Mouse (Mus musculus): ENCODE measurements around the gene Gm20517.

Gm20517 gene

DNA sequence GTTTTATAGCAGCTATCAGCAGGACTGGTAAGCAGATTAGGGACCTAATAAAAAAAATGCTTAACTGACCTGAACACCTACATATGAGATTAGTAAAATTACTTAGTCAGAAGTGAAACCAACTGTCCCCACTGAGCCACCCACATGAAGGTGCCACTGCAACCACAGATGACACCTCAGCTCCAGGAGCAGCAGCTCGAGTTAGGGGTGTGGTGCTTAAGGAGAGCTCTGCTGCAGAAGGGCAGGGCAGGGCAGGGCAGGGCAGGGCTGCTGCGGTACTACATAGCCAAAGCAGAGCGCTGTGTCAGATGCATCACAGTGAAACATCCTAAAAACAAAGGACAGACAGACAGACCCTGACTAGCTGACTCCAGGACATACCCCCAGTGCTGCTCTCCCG, 71.4 kb downstream of the Gm20517 start:
- no peak for DNase-seq

DNA sequence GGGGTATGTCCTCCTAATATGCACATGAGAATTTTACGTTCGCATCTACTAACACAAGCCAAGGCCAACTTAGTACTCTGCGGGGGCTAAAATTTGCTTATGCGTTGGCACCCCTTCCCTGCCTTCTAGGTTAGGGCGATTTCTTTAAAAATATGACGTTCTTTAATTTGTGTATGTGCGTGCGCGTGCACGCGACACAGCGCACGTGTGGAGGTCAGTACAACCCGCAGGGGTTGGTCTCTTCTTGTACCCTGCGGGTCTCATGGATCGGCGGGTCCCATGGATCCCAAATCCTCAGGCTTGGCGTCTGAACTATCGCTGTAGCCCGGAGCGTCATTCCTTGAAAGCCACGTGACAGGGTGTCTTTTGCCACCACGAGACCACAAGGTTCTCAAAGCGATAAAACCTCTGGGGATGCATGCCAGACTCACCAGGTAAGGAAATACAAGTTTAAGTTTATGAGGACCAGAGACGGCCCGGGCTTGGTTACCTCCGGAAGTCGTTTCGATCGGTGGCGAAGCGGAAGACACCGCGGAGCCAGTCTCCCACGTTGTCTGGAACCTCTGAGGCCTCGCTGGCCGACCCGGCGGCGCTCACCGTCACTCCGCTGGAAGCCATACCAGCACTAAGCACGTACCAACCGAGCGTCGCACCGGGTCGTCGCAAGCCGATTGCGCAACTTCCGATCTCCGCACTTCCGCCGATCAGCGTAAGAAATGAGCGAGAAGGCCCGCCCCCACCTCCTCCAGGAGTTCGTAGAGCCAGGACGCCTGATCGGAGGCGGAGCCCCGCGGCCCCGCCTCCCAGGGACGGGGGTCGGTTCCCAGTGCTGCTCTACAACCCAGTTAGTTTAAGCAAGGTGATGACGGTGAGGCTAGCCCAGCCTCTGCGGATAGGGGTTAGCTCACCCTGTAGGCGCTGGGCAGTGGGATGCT, 76.3 kb downstream of the Gm20517 start:
- peak; percentile 96 for DNase-seq

DNA sequence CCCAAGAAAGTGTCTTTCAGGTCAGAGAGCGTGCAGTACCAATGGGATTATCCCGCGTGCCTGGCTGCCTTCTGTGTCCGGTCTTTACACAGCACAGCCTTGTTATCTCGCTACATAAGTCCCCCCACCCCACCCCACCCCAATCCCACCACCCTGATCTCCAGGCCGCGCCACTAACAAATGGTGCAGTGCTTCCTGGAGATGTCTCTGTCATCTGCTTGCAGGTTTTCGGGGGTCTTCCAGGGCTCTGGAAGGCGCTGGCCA, 76.9 kb downstream of the Gm20517 start, which contains the start of gene Tomm6:
Tomm6 (minus strand) TSS at position 43 of the 264 bp plus-strand sequence.
- DNase-seq = no peak

DNA sequence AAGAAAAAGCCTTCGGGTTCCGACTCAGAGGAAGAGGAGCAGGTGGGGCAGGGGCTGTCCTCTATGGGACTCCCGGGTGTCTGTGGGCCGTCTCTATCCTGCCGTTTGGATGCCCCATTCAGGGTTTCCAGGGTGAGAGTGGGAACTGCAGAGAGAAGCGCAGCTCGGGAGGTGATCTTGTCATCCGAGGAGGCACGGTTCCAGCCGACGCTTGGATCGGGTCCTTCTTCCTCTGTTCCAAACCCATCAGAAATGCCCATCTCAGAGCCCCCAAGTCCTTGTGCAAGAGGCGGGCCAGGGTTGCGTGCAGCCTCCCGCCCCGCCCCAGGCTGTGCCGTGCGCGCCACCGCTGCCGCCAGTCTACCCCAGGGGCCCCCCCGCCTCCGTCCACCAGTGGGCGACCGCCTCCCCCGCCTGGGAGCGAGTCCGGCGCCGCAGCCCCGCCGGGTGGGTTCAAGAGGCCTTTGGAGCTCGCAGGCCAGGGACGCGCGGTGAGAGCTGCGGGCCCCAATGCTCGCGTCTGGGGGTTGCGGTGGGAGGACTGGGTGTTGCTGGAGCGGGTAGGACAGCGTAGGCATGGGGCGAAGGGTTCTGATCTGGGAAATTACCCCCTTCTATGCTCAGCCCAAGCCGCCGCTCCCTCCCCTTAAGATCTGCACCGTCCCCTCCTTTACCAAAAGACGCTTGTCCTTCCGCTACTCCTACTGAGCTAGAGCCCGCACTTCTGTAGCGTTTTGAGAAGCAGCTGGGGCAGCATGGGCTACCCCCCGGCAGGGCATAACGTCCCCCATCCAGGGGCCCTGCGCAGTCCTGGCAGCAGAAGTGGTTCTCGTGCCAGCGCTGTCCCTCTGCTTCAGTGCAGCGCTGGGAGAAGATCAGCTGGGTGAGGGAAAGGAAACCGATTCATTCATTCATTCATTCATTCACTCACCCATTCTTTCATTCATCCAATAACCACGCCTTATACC, 77.5 kb downstream of the Gm20517 start, which contains the start of gene Frs3:
Frs3 (plus strand) TSS at position 423 of the 968 bp plus-strand sequence.
- DNase-seq = peak; percentile 75

- no peak for DNase-seq
These were observed 78.5 kb downstream of the Gm20517 start for GRCm38 (mm10) chr17:47689894-47690293.

DNA sequence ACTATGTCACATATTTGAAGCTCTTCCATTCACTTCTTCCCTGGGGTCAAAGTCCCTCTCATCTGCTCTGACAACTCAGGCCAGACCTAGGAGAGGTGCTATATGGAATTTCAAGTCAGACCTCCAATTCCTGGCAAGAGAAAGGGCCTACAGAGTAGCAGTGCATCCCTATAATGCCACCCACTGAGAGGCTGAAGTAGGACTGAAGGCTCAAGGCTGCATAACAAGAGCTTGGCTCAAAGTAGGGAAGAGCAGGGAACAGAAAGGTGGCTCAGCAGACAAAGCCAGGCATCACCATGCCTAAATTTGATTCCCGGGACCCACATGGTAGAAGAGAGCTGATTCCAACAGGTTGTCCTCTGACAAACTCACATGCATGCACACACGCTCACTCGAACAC, 80.3 kb downstream of the Gm20517 start:
- no peak for DNase-seq

GRCm38 (mm10) chr17:47693671-47694441, 82.5 kb downstream of the Gm20517 start:
- DNase-seq = no peak

- no peak for DNase-seq
These were observed 82.9 kb downstream of the Gm20517 start, which contains the start of gene Gm21981 for GRCm38 (mm10) chr17:47694442-47694502. Gene Gm21981, minus strand, starts transcription at chr17:47694455.

DNA sequence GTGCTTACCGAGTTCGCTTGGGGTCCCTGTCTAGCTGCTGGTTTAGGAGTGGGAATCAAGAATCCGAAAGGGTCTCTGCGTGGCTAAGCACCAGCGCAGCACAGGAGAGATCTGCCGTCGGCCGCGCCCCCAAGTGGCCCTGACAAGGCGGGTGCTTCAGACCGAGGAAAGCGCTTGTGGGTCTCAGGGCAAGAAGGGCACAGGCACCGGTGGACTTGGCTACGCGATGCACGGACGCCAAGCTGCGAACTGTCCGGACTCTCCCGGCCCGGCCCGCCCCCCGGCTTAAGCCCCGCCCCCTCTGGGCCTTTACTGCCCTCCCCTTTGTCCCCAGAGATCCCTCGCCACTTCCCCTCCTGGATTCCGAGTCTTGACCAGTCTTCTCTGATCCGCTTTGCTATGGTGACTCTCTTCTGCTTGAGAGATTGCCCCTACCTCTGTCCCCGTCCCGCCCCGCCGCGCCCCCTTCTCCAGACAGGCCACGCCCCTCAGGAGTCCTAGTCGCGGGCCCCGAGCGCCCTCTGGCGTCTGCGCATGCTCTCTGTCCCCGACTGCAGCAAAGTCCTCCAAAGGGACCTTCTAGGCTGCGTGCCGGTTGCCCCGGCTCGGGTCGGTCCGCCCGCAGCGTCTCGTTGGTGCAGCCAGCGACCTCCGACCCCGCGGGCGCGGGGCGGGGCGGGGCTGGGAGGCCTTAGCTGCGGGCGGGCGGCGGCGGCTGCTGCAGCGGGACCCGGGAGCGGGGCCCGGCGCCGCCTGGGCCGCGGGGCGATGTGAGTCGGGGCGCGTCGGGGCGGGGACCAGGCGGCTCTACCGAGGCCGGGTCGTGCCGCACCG, 83.3 kb downstream of the Gm20517 start, which contains the start of gene Prickle4:
Prickle4 (minus strand) TSS at position 234 of the 834 bp plus-strand sequence.
- peak; percentile 99 for DNase-seq

GRCm38 (mm10) chr17:47695337-47695710, 83.9 kb downstream of the Gm20517 start:
- DNase-seq = no peak

DNA sequence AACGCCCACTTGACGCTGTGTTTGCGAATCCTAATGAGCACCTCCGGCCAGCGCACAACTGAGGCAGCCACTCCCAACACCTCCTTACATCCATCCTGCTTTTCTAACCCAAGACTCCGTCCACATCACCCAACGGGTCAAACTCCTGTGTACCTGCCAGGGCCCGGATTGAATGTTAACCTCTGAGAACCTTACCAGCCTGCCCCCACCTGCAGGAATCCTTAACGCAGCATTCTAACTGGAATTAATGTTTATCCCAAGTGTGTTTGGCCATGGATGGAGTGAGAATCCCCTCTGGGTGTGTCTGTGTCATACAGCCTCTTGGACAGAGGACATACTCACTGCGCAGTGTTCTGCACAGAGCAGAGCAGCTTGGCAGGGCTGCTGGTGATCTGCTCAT, 86.8 kb downstream of the Gm20517 start:
- no peak for DNase-seq

- no peak for DNase-seq
These were observed 87.7 kb downstream of the Gm20517 start for GRCm38 (mm10) chr17:47699055-47699454.

GRCm38 (mm10) chr17:47701793-47702192, 90.4 kb downstream of the Gm20517 start:
- no peak for DNase-seq

- no peak for DNase-seq
These were observed 91.4 kb downstream of the Gm20517 start for GRCm38 (mm10) chr17:47702548-47703345.

- DNase-seq = no peak
These were observed 92.2 kb downstream of the Gm20517 start for GRCm38 (mm10) chr17:47703556-47703955.

DNA sequence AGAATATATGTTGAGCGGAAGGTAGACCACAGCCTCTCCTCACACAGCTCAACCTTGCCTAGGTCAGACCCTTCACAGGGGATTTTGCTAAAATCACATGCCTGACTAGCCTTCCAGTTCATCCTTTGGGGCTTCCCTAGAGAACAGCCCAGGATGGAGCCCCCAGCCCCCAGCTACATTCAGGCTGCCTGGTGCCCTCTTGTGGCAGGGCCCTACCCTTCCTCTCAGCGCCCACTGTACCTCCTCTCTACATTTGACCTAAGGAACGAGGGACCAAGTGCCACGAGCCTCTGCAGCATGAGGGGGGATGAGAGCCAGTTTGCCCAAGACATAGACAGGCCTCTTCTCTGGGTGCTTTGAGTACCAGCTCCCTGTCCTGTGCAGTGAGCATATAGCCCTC, 93.3 kb downstream of the Gm20517 start:
- DNase-seq = peak; percentile 61

- DNase-seq = no peak
These were observed 94.8 kb downstream of the Gm20517 start for GRCm38 (mm10) chr17:47706196-47706595.

DNA sequence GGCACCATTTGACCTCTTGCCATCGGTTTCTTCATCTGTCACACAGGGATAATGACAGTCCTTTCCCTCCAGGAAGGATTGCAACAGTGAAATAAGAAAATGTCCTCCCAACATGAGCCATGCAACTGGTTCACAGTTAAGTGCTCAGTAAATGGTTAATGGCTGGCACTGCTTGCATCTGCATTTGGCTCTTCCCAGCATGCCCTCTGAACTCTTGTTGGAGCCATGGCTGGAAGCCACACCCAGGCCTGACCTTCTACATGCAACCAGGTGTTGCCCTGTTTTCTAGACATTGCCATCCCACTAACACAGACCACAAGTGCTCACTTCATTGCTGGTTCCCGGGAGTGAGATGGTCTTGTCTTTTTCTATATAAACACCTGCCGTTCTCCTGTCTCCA, 96.6 kb downstream of the Gm20517 start:
- DNase-seq = no peak

- no peak for DNase-seq
These were observed 97.6 kb downstream of the Gm20517 start for GRCm38 (mm10) chr17:47708972-47709371.

- no peak for DNase-seq
These were observed 98.6 kb downstream of the Gm20517 start for GRCm38 (mm10) chr17:47710036-47710435.

DNA sequence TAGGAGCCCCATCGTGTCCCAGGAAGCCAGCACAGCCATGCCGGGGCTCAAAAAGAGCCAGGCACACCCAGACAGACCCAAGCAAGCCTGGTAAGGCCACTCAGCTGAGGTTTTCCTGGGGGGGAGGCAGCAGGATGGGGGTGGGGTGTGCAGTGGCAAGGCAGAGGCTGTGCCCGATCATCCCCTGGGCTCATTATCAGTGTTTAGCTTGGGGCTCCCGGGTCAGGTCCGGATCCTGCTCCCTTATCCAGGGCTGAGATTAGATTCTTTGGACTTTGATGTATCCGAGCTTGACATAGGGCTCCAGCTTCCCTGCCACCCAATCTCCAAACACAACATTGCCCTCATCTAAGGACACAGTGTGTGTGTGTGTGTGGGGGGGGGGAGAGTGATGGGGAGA, 100.5 kb downstream of the Gm20517 start:
- DNase-seq = no peak
